Mouse (Mus musculus): ENCODE data around the gene Mark4. TPM values are rescaled to one million over a fixed set of nuclear protein-coding genes. Genes with fewer than 3 reads are reported as not detected.

Mark4 gene
- 10 to 100 TPM; 25.7 to 27.2 TPM for total RNA-seq (2021)

GRCm38 (mm10) chr7:19458591-19459111 is at the start of gene Mark4:
Gene Mark4 (minus strand): TSS chr7:19458821.
- intact Hi-C loops (cut with DNase I): loop anchor here (1.0 to 5.0 kb wide), 2 partner anchors 49 to 104 kb away; partner anchors contain the start of gene Ppp1r37
- DNase-seq: peak; percentile 77 to 81

GRCm38 (mm10) chr7:19507612-19507981 is 49.0 kb upstream of the Mark4 start:
- no peak for DNase-seq
- intact Hi-C loops (cut with DNase I): loop anchor here (1.0 to 2.0 kb wide), 2 partner anchors 48 to 65 kb away; no protein-coding TSS in a partner anchor

DNA sequence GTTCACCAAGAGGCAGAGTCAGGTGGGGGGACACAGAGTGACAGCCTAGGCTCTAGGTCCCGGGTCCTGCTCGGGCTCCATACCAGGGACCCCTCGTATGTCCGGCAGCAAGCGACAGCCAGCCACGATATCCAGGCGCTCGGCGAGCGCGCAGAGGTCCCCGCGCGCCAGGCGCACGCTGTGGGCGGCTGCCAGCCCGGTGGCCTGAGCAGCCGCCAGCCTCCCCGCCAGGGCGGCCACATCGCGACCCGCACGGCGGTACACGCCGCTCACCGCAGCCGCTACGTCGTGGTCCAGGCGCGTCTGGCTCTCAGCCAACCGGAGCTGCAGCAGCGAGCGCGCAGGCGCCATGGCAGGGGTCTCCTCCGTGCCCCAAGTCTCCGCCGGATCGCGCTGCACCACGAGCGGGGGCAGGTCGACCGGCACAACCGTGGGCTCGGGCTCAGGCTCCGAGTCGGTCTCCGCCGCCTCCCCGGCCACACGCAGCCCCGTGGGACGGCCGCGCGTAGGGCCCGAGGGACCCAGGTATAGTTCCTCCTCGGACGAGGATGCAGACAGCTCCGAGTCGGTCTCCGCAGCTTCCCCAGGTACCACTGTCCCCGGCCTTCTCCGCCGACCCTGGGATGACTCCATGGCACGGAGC is 48.5 kb upstream of the Mark4 start:
- intact Hi-C loops (cut with DNase I): loop anchor here (1.0 to 2.0 kb wide), 2 partner anchors 48 to 66 kb away; no protein-coding TSS in a partner anchor
- peak; percentile 36 to 42 for DNase-seq

DNA sequence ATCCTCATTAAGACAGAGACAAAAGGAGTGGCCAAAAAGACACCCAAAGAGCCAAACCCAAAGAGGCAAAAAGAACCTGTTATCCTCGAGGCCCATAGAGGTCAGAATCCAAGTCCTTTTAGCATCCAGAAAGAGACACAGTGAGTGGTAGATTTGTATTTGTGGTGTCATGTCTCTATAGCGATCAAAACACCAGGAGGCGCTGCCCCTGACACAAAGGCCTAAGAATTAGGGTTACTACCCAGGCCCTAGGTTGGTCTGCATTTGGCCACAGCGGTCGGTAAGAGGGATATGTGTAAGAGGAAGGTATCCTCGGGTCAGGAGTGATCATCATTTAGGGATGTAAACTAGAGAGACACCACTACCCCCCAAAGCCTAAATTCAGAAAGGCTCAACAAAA is 47.7 kb upstream of the Mark4 start:
- intact Hi-C loops (cut with DNase I): loop anchor here (2.0 kb wide), 1 partner anchor 66 kb away; no protein-coding TSS in a partner anchor
- no peak for DNase-seq

- intact Hi-C loops (cut with DNase I): loop anchor here (2.0 to 5.0 kb wide), 3 partner anchors 39 to 115 kb away; no protein-coding TSS in a partner anchor
- peak; percentile 55 to 56 for DNase-seq
These were observed 45.0 kb upstream of the Mark4 start for GRCm38 (mm10) chr7:19503481-19504068.

DNA sequence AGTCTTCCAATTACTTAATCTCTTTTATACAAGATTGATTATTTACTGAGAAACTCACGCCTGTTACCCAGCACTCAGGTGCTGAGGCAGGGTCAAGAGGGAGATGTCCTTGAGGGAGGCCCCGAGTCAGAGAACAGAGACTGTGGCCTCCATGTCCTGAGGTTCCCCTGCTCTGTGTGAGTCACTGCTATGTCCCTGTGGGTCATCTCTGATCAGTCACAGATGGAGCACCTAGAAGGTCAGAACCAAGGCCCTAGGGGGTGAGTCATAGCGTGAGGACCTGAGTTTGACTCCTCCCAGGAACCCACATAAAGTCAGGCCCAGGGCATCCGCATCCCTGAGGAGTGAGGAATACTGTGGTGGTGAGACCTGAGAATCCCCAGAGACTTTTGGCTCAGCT is 43.0 kb upstream of the Mark4 start:
- intact Hi-C loops (cut with DNase I): loop anchor here (2.0 to 5.0 kb wide), 3 partner anchors 37 to 117 kb away; no protein-coding TSS in a partner anchor
- DNase-seq: no peak

DNA sequence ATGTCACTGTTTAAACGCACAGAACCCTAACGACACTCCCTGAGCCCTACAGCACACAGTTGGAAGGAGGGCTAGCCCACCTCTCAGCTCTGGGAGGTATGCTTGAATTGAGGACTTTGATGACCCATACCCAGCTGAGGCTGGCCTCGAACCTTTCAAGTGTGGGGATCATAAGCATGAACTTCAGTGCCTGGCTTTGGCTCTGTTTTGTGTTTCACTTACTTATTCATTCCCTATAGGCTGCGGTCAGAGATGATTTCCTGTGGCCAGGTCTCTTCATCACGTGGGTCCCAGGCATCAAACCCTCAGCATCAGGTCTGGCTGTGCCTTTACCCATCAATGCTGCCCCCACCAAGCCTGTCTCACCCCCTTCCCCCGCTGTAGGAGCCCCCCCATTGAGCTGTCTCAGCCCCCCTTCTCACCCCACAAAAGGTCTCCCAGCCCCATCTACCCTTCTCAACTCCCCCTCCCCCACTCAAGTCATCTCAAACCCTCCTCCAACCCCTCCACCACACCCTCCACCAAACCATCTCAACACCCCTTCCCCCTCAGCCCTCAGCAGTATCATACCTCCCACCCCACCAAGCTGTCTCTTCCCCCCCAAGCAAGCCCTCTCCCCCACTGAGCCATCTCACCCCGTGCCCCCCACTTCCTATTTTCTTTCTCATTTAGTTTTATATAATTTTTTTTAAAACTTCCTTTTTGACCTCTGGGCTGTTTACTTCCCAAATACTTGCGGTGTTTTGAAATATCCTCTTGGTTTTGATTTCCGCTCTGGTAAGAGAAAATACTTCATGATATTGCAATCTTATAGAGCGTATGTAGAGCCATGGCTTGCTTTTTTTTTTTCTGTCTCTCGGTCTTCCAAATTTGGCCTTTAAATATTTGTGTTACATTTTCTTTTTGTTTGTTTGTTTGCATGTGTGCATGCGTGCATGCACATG is 42.1 kb upstream of the Mark4 start:
- DNase-seq: no peak

DNA sequence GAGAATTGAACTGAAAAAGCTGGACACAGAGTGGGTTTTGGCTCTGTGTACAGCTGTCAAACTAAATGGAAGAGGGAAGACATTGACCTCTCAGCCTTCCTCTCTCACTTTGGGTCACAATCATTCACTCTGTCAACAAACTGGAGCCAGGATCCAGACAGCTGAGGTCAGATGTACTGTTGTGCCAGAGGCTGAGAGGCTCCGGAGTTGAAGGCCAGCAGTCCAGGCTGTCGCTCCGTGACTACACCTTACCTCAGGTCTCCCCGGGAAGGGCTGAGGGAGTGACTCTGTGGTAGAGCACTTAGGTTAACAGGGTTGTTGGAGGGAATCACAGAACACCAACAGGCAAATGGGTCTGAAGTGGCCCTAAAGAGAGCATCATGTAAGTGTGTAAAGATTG is 39.7 kb upstream of the Mark4 start:
- no peak for DNase-seq
- intact Hi-C loops (cut with DNase I): no loop called here

More for the DNA sequence above, 42.1 kb upstream of the Mark4 start:
- intact Hi-C loops (cut with DNase I): loop anchor here (5.0 kb wide), 1 partner anchor 93 kb away; no protein-coding TSS in a partner anchor

- no peak for DNase-seq
- intact Hi-C loops (cut with DNase I): no loop called here
These were observed 37.6 kb upstream of the Mark4 start for GRCm38 (mm10) chr7:19496214-19496555.

GRCm38 (mm10) chr7:19495521-19496213 is 37.0 kb upstream of the Mark4 start:
- intact Hi-C loops (cut with DNase I): no loop called here
- peak in 1 of 2 experiments; percentile 31 for DNase-seq

DNA sequence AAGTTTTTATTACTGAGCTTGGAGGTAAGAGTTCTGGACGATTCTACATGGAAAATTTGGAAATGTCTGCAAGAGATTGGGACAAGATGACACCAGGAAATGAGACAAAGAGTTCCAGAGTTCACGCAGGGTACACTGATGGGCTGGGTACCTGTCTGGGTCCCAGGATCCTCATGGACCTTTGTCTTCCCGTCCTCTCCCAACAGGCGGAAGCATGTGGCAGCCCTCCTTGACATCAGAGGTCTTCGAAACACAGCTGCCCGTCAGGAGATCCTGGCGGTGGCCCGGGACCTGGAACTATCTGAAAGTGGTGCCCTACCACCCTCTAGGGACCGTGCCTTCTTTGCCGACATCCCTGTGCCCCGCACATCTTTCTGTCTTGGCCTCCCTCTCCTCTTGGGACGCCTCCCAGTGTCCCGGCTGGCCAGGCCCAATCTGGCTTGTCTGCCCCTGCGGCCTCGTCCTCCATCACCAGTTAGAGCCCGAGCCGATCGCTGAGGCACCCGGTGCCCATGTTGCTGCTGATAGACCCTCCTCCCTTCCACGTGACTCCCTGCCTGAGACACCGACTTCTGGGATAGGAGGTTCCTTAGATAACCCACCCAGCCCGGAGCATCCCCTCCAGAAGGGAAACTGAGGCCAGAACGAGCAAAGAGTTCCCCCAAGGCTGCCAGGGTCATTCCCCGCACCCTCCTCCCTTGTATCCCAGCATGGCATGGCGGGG is 36.3 kb upstream of the Mark4 start:
- intact Hi-C loops (cut with DNase I): no loop called here
- DNase-seq: no peak

DNA sequence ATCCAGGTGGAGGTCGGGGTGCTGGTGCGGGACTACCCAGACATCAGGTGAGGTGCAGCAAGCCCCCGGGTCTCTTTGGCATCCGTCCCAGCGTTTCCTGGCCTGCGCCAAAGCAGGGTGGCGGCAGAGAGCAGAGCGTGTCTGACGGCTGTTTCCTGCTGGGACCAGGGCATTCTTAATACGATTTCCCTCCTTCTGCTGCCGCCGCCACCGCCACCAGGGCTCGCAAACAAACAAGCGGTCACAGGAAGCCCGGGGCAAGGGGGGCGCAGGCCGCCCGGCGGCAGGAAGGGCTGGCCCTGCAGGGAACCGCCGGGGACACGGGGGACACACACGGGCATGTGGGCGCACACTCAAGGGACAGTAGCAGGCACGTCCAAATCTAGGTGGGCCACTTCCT is 33.1 kb upstream of the Mark4 start:
- DNase-seq: peak; percentile 34 to 47

GRCm38 (mm10) chr7:19489525-19489924 is 30.9 kb upstream of the Mark4 start:
- intact Hi-C loops (cut with DNase I): no loop called here
- DNase-seq: no peak

More for the DNA sequence above, 33.1 kb upstream of the Mark4 start:
- intact Hi-C loops (cut with DNase I): no loop called here

- DNase-seq: no peak
- intact Hi-C loops (cut with DNase I): no loop called here
These were observed 27.9 kb upstream of the Mark4 start for GRCm38 (mm10) chr7:19486549-19486948.

DNA sequence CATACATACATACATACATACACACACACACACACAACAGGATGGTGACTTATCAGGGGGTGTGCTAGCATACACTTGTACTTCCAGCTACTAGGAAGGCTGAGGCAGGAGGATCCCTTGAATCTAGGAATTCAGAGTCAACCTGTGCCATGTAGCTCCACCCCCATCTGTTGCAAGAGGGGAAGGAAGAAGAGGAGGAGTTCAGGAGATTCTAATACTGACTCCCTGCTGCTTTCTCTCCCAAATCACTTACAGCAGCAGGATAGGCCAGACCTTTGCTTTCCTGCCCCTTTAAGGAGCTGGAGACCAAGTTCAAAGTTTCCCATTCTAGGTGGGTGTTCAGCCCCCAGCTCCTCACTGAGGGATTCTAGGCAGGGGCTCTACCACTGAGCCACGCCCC is 26.9 kb upstream of the Mark4 start:
- intact Hi-C loops (cut with DNase I): no loop called here
- DNase-seq: no peak

DNA sequence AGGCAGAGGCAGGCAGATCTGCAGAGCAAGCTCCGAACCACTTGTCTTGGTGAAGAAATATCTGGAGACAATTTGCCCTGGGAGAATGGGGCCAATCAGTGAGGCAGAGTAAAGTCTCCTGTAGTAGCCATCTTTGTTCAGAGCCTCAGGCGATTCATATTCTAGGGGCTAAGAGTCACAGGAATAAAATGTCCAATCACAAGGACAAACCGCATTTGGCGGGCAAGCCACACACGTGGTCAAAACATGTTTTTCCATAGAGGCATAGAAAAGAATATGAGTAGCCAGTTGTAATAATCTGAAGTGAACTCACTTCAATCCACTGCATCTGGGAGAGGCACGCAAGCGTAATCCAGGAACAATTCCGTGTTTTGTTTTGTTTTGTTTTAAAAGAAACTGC is 24.7 kb upstream of the Mark4 start:
- intact Hi-C loops (cut with DNase I): no loop called here
- DNase-seq: no peak

DNA sequence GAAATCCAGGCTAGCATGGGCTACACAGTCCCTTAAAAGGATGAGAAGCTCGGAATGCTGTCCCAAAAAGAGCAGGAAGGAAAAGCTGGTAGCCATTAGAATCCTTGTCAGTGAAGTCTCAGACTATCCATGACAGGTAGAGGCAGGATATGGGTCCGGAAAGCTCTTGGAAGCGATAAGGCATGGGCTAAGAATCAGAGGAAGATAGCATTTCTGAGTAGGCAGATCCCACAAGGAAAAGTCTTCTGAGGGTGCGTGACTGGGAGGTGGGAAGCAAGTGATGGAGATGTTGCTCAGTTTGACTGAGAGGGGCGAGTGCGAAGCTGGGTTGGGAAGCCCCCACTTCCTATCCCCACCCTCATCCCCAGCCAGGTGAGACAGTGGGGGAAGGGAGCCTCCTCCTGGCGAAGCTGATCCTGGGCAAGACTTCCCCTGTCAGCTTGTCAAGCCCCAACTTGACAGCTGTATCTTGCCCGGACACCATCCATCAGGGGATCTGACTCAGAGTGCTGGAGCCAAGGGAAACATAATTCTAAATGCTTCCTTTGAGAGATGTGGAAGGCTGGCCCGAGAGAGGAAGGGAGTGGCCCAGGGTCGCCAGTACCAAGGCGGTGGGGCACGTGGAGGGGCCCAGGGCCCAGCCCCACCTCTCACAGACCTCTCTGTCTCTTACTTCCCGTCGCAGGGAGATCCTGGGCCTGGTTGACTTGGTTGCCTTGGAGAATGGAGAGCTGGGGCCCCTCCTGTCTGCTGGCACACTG is 19.2 kb upstream of the Mark4 start:
- DNase-seq: no peak
- intact Hi-C loops (cut with DNase I): loop anchor here (2.0 kb wide), 1 partner anchor 15 kb away; the partner anchor contains the start of gene Exoc3l2

GRCm38 (mm10) chr7:19477084-19477483 is 18.5 kb upstream of the Mark4 start:
- intact Hi-C loops (cut with DNase I): loop anchor here (2.0 kb wide), 1 partner anchor 14 kb away; the partner anchor contains the start of gene Exoc3l2
- no peak for DNase-seq
